Mouse (Mus musculus): ENCODE results near the gene Cep295. TPM values are rescaled to one million over a fixed set of nuclear protein-coding genes. Genes with fewer than 3 reads are reported as not detected.
"Not testable (repeated sequence)": the region's sequence is repeated elsewhere in the genome, so short reads cannot be mapped to it uniquely, and the experiment has no call there.

Cep295 gene
- polyA plus RNA-seq, 1 experiment from 2014 or later = 14.6 TPM

GRCm38 (mm10) chr9:15302881-15303280 lies 54.7 kb downstream of the Cep295 start:
- no peak overlapping the region for H3K9ac ChIP-seq
- no peak overlapping the region for H3K27ac ChIP-seq
- no peak overlapping the region for H3K4me3 ChIP-seq
- H3K9me3 ChIP-seq = no peaks in the 10 kb centered on the region
- H3K4me1 ChIP-seq = peaks cover 20% of the 10 kb centered on the region
- H3K27me3 ChIP-seq (replicated peaks) = no peaks in the 10 kb centered on the region
- WGBS = 63% methylated on average over 2 of the region's 2 CpGs
- no peak for ATAC-seq (replicated peaks)
- H3K36me3 ChIP-seq (replicated peaks) = no peaks in the 10 kb centered on the region
- H3K4me2 ChIP-seq = no peak overlapping the region

GRCm38 (mm10) chr9:15302006-15302405 lies 55.6 kb downstream of the Cep295 start:
- not testable (repeated sequence) for H3K9ac ChIP-seq; H3K4me2 ChIP-seq; ATAC-seq (replicated peaks); H3K4me3 ChIP-seq; H3K27ac ChIP-seq; H3K9me3 ChIP-seq; H3K36me3 ChIP-seq (replicated peaks); H3K27me3 ChIP-seq (replicated peaks)
- WGBS = 80% methylated on average over 6 of the region's 6 CpGs
- H3K4me1 ChIP-seq = peaks cover 11% of the 10 kb centered on the region

GRCm38 (mm10) chr9:15301399-15301798 lies 56.2 kb downstream of the Cep295 start:
- no peak for ATAC-seq (replicated peaks)
- H3K4me3 ChIP-seq = no peak overlapping the region
- peaks cover 5% of the 10 kb centered on the region for H3K4me1 ChIP-seq
- H3K27ac ChIP-seq = no peak overlapping the region
- no peak overlapping the region for H3K4me2 ChIP-seq
- no peaks in the 10 kb centered on the region for H3K9me3 ChIP-seq
- H3K9ac ChIP-seq = no peak overlapping the region
- no peaks in the 10 kb centered on the region; the same call in 1 of the 2 replicates for H3K36me3 ChIP-seq (replicated peaks)
- no peaks in the 10 kb centered on the region for H3K27me3 ChIP-seq (replicated peaks)
- WGBS = 58% methylated on average over 6 of the region's 6 CpGs

- 89% methylated on average over 5 of the region's 5 CpGs for WGBS
- no peaks in the 10 kb centered on the region; the same call in 1 of the 2 replicates for H3K36me3 ChIP-seq (replicated peaks)
- no peak overlapping the region for H3K4me3 ChIP-seq
- ATAC-seq (replicated peaks) = no peak
- no peak overlapping the region for H3K4me2 ChIP-seq
- no peaks in the 10 kb centered on the region for H3K27me3 ChIP-seq (replicated peaks)
- no peak overlapping the region for H3K9ac ChIP-seq
- no peaks in the 10 kb centered on the region for H3K9me3 ChIP-seq
- no peak overlapping the region for H3K27ac ChIP-seq
- H3K4me1 ChIP-seq = no peaks in the 10 kb centered on the region
Observed at GRCm38 (mm10) chr9:15300056-15300455, 57.5 kb downstream of the Cep295 start.

GRCm38 (mm10) chr9:15298451-15298850 lies 59.1 kb downstream of the Cep295 start:
- Histone ChIP-seq H3K4me1 (no peaks in the 10 kb centered on the region), H3K27ac (no peak overlapping the region), H3K36me3 (replicated peaks) (no peaks in the 10 kb centered on the region; the same call in 1 of the 2 replicates), H3K27me3 (replicated peaks) (no peaks in the 10 kb centered on the region), H3K9ac (no peak overlapping the region), H3K4me3 (no peak overlapping the region), H3K4me2 (no peak overlapping the region), H3K9me3 (no peaks in the 10 kb centered on the region)
- ATAC-seq (replicated peaks) = no peak
- WGBS = 72% methylated on average over 2 of the region's 2 CpGs

GRCm38 (mm10) chr9:15297112-15297511 lies 60.5 kb downstream of the Cep295 start:
- Histone ChIP-seq H3K27me3 (replicated peaks) (no peaks in the 10 kb centered on the region), H3K9ac (no peak overlapping the region), H3K4me2 (no peak overlapping the region), H3K36me3 (replicated peaks) (peaks cover 4% of the 10 kb centered on the region; the same call in 1 of the 2 replicates), H3K9me3 (no peaks in the 10 kb centered on the region), H3K27ac (no peak overlapping the region), H3K4me3 (no peak overlapping the region), H3K4me1 (no peaks in the 10 kb centered on the region)
- no peak for ATAC-seq (replicated peaks)
- WGBS = 90% methylated on average over 7 of the region's 7 CpGs

- ATAC-seq (replicated peaks) = no peak
- Histone ChIP-seq H3K4me2 (no peak overlapping the region), H3K27ac (no peak overlapping the region), H3K4me1 (no peaks in the 10 kb centered on the region), H3K9ac (no peak overlapping the region), H3K27me3 (replicated peaks) (no peaks in the 10 kb centered on the region), H3K4me3 (no peak overlapping the region), H3K9me3 (no peaks in the 10 kb centered on the region), H3K36me3 (replicated peaks) (peaks cover 16% of the 10 kb centered on the region; the same call in 1 of the 2 replicates)
- WGBS = 94% methylated on average over 6 of the region's 6 CpGs
Observed at GRCm38 (mm10) chr9:15289251-15289650, 68.3 kb downstream of the Cep295 start.

GRCm38 (mm10) chr9:15288402-15288801 lies 69.2 kb downstream of the Cep295 start:
- WGBS = 93% methylated on average over 3 of the region's 3 CpGs
- Histone ChIP-seq H3K4me1 (no peaks in the 10 kb centered on the region), H3K9ac (no peak overlapping the region), H3K27me3 (replicated peaks) (no peaks in the 10 kb centered on the region), H3K9me3 (no peaks in the 10 kb centered on the region), H3K27ac (no peak overlapping the region), H3K4me2 (no peak overlapping the region), H3K36me3 (replicated peaks) (peaks cover 16% of the 10 kb centered on the region; the same call in 1 of the 2 replicates), H3K4me3 (no peak overlapping the region)
- no peak for ATAC-seq (replicated peaks)

- Histone ChIP-seq H3K4me3 (no peak overlapping the region), H3K9me3 (no peaks in the 10 kb centered on the region), H3K4me2 (no peak overlapping the region), H3K4me1 (no peaks in the 10 kb centered on the region), H3K27me3 (replicated peaks) (no peaks in the 10 kb centered on the region), H3K36me3 (replicated peaks) (peaks cover 14% of the 10 kb centered on the region; the same call in 1 of the 2 replicates), H3K27ac (no peak overlapping the region), H3K9ac (no peak overlapping the region)
- ATAC-seq (replicated peaks) = no peak
- WGBS = 53% methylated on average over 6 of the region's 6 CpGs
Observed at GRCm38 (mm10) chr9:15287846-15288245, 69.7 kb downstream of the Cep295 start.

- no peak overlapping the region for H3K9ac ChIP-seq
- ATAC-seq (replicated peaks) = no peak
- 72% methylated on average over 3 of the region's 3 CpGs for WGBS
Observed at GRCm38 (mm10) chr9:15285443-15285842, 72.1 kb downstream of the Cep295 start.

GRCm38 (mm10) chr9:15280491-15280879 lies 77.1 kb downstream of the Cep295 start:
- WGBS = 47% methylated on average over 5 of the region's 5 CpGs
- Histone ChIP-seq H3K27ac (peak overlapping the region; percentile 89; the same call in 1 of the 2 replicates), H3K9me3 (no peaks in the 10 kb centered on the region), H3K27me3 (replicated peaks) (no peaks in the 10 kb centered on the region), H3K9ac (peak overlapping the region; percentile 99), H3K4me2 (peak overlapping the region; percentile 60), H3K36me3 (replicated peaks) (peaks cover 8% of the 10 kb centered on the region), H3K4me3 (peak overlapping the region; percentile 90), H3K4me1 (peaks cover 28% of the 10 kb centered on the region)
- ATAC-seq (replicated peaks) = peak; percentile 17

More at GRCm38 (mm10) chr9:15285443-15285842, 72.1 kb downstream of the Cep295 start:
- peaks cover 9% of the 10 kb centered on the region for H3K4me1 ChIP-seq
- H3K4me2 ChIP-seq = no peak overlapping the region
- no peak overlapping the region for H3K27ac ChIP-seq
- no peaks in the 10 kb centered on the region for H3K9me3 ChIP-seq
- H3K36me3 ChIP-seq (replicated peaks) = peaks cover 9% of the 10 kb centered on the region; the same call in 1 of the 2 replicates
- H3K4me3 ChIP-seq = no peak overlapping the region
- H3K27me3 ChIP-seq (replicated peaks) = no peaks in the 10 kb centered on the region

- ATAC-seq (replicated peaks) = peak; percentile 99
- peaks cover 15% of the 10 kb centered on the region for H3K36me3 ChIP-seq (replicated peaks)
- peak within 1 kb of the TSS; percentile 89 for H3K27ac ChIP-seq
- H3K27me3 ChIP-seq (replicated peaks) = no peaks in the 10 kb centered on the region
- no peaks in the 10 kb centered on the region for H3K9me3 ChIP-seq
- peak within 1 kb of the TSS; percentile 60 for H3K4me2 ChIP-seq
- peak within 1 kb of the TSS; percentile 99 for H3K9ac ChIP-seq
- 1% methylated on average over 57 of the region's 57 CpGs for WGBS
- H3K4me1 ChIP-seq = peaks cover 28% of the 10 kb centered on the region
- H3K4me3 ChIP-seq = peak within 1 kb of the TSS; percentile 90
Observed at GRCm38 (mm10) chr9:15279649-15280490, 77.7 kb downstream of the Cep295 start, which contains the start of gene Med17. TSS of gene Med17 (minus strand) at chr9:15279931.

Data from midbrain, embryonic 15.5 days (tissue).